Mouse (Mus musculus) ES-E14 (cell line): ENCODE measurements around the gene Ppp4r1. TPM values are rescaled to one million over a fixed set of nuclear protein-coding genes. Genes with fewer than 3 reads are reported as not detected.

Experiments used
- DNase-seq: peaks from one replicate; pipeline ENCODE4 v3.0.0-alpha.2; 2013; ENCODE audit warnings: low read depth, low spot score
- H3K27ac ChIP-seq: 2 replicates; pipeline ENCODE4 v1.5.1; 2012; ENCODE audit warnings: low read depth, mild to moderate bottlenecking, low read length, moderate library complexity, mixed read lengths; ENCODE audit not compliant: poor library complexity, insufficient read depth, severe bottlenecking
- H3K36me3 ChIP-seq: 2 replicates; pipeline ENCODE4 v1.6.1; 2012; ENCODE audit warnings: mild to moderate bottlenecking, low read length, moderate library complexity, mixed read lengths; ENCODE audit not compliant: control insufficient read depth, poor library complexity, insufficient read depth, severe bottlenecking
- H3K4me1 ChIP-seq, 2 experiments: fragments of 150-350 bp in 1 of 2; sonication (generic) in 1 of 2; 2 replicates each; pipeline ENCODE4 v1.6.1; 2012; ENCODE audit warnings: low read length in 2 of 2, mild to moderate bottlenecking in 1 of 2, mixed read lengths in 1 of 2; ENCODE audit not compliant: control insufficient read depth in 2 of 2, insufficient read depth in 2 of 2, poor library complexity in 1 of 2
- H3K4me3 ChIP-seq, 2 experiments: fragments of 150-350 bp in 1 of 2; sonication (generic) in 1 of 2; 2 replicates each; pipeline ENCODE4 v1.5.1; 2012; ENCODE audit warnings: low read length in 2 of 2, low read depth in 1 of 2, mild to moderate bottlenecking in 1 of 2, mixed read lengths in 1 of 2; ENCODE audit not compliant: insufficient read depth in 1 of 2, poor library complexity in 1 of 2, severe bottlenecking in 1 of 2
- H3K9ac ChIP-seq: 2 replicates; pipeline ENCODE4 v1.6.1; 2012; ENCODE audit warnings: low read depth, mild to moderate bottlenecking, low read length, mixed read lengths; ENCODE audit not compliant: poor library complexity, insufficient read depth, severe bottlenecking
- H3K9me3 ChIP-seq: fragments of 150-350 bp; sonication (generic); 2 replicates; pipeline ENCODE4 v1.6.1; 2012; ENCODE audit warnings: low read depth, mild to moderate bottlenecking, low read length; ENCODE audit not compliant: control insufficient read depth, insufficient read depth
- CHD2 ChIP-seq: IDR thresholded peaks from 2 replicates; pipeline ENCODE4 v1.6.1; 2014; ENCODE audit warnings: mild to moderate bottlenecking, low read depth, low read length, inconsistent platforms
- HCFC1 ChIP-seq: IDR thresholded peaks from 2 replicates; pipeline ENCODE4 v1.6.1; 2012; ENCODE audit warnings: low read length, inconsistent platforms, borderline replicate concordance; ENCODE audit not compliant: insufficient read depth
- MAFK ChIP-seq: IDR thresholded peaks from 2 replicates; pipeline ENCODE4 v1.6.1; 2014; ENCODE audit warnings: mild to moderate bottlenecking, low read depth, low read length, inconsistent platforms; ENCODE audit not compliant: insufficient read depth
- ZC3H11A ChIP-seq: IDR thresholded peaks from 2 replicates; pipeline ENCODE4 v1.6.1; 2012; ENCODE audit warnings: low read depth, mild to moderate bottlenecking, inconsistent platforms, low read length, borderline replicate concordance
- ZNF384 ChIP-seq: IDR thresholded peaks from 2 replicates; pipeline ENCODE4 v1.6.1; 2012; ENCODE audit warnings: low read depth, low read length, inconsistent platforms
- in situ Hi-C, 2 experiments: fragments of 600-800 bp; cut with MboI; formaldehyde crosslinking; loops; one replicate each; pipeline ENCODE4 v1.15.1; 2025; ENCODE audit warnings: low sequenced_read_pairs in 2 of 2, inconsistent platforms in 1 of 2; ENCODE audit not compliant: unreplicated experiment in 2 of 2
- total RNA-seq: library from RNA; depleted of rRNA; stranded (reverse); fragments of 300-350 nt; gene quantifications from 2 replicates; pipeline ENCODE4 v1.2.3, GENCODE M21; 2012

Gene Ppp4r1
- total RNA-seq, 1 experiment: 40.3 TPM

- in situ Hi-C loops: no loop called here
- Histone ChIP-seq H3K9me3 (no peaks in the 10 kb centered on the region), H3K27ac (no peak overlapping the region), H3K9ac (no peak overlapping the region), H3K4me3 (no peak overlapping the region), H3K36me3 (peaks cover 4% of the 10 kb centered on the region; the same call in 1 of the 2 replicates), H3K4me1 (peaks cover 0 to 2% of the 10 kb centered on the region in 2 experiments; a peak in 2 of 4 replicates)
- DNase-seq: no peak
- TF ChIP-seq ZNF384: no peak
- TF ChIP-seq ZC3H11A: no peak
- no peak for TF ChIP-seq MAFK
- no peak for TF ChIP-seq CHD2
Observed at GRCm38 (mm10) chr17:65800451-65800850, 18.1 kb downstream of the Ppp4r1 start.

GRCm38 (mm10) chr17:65802026-65802425 lies 19.7 kb downstream of the Ppp4r1 start:
- Histone ChIP-seq H3K4me3 (no peak overlapping the region), H3K27ac (no peak overlapping the region), H3K9ac (no peak overlapping the region), H3K36me3 (peaks cover 4% of the 10 kb centered on the region; the same call in 1 of the 2 replicates), H3K9me3 (no peaks in the 10 kb centered on the region), H3K4me1 (peaks cover 0 to 5% of the 10 kb centered on the region in 2 experiments; a peak in 2 of 4 replicates)
- in situ Hi-C loops: no loop called here
- no peak for DNase-seq
- TF ChIP-seq HCFC1 (no peak), CHD2 (no peak), MAFK (no peak), ZNF384 (no peak), ZC3H11A (no peak)

- Histone ChIP-seq H3K4me1 (peaks cover 0 to 3% of the 10 kb centered on the region in 2 experiments; a peak in 2 of 4 replicates), H3K9me3 (no peaks in the 10 kb centered on the region), H3K36me3 (peaks cover 8% of the 10 kb centered on the region; the same call in 1 of the 2 replicates), H3K9ac (no peak overlapping the region), H3K4me3 (no peak overlapping the region), H3K27ac (no peak overlapping the region)
- TF ChIP-seq MAFK: no peak
- TF ChIP-seq ZNF384: no peak
- TF ChIP-seq ZC3H11A: no peak
- TF ChIP-seq HCFC1: no peak
- no peak for TF ChIP-seq CHD2
- DNase-seq: no peak
- in situ Hi-C loops: no loop called here
Observed at GRCm38 (mm10) chr17:65805966-65806365, 23.6 kb downstream of the Ppp4r1 start.

GRCm38 (mm10) chr17:65806416-65806815 lies 24.0 kb downstream of the Ppp4r1 start:
- TF ChIP-seq ZC3H11A (no peak), ZNF384 (no peak), HCFC1 (no peak)
- no peak for DNase-seq
- in situ Hi-C loops: no loop called here
- no peak overlapping the region for H3K9ac ChIP-seq
- peaks cover 0 to 3% of the 10 kb centered on the region in 2 experiments; a peak in 2 of 4 replicates for H3K4me1 ChIP-seq
- H3K27ac ChIP-seq: no peak overlapping the region
- peaks cover 10% of the 10 kb centered on the region for H3K36me3 ChIP-seq
- no peak overlapping the region for H3K4me3 ChIP-seq
- no peaks in the 10 kb centered on the region for H3K9me3 ChIP-seq

GRCm38 (mm10) chr17:65811032-65811431 lies 28.7 kb downstream of the Ppp4r1 start:
- DNase-seq: no peak

More at GRCm38 (mm10) chr17:65811032-65811431, 28.7 kb downstream of the Ppp4r1 start:
- Histone ChIP-seq H3K27ac (no peak overlapping the region), H3K36me3 (peaks cover 30% of the 10 kb centered on the region), H3K4me1 (peaks cover 0 to 3% of the 10 kb centered on the region in 2 experiments; a peak in 1 of 4 replicates), H3K9me3 (no peaks in the 10 kb centered on the region), H3K4me3 (no peak overlapping the region), H3K9ac (no peak overlapping the region)
- in situ Hi-C loops: no loop called here
- no peak for TF ChIP-seq MAFK
- TF ChIP-seq CHD2: no peak
- no peak for TF ChIP-seq ZNF384
- no peak for TF ChIP-seq ZC3H11A
- no peak for TF ChIP-seq HCFC1
